Mouse (Mus musculus): ENCODE measurements around the gene Lrrn1. TPM values are rescaled to one million over a fixed set of nuclear protein-coding genes. Genes with fewer than 3 reads are reported as not detected.

Gene Lrrn1
- total RNA-seq (2021): under 1 TPM; 0.34 to 0.36 TPM

GRCm38 (mm10) chr6:107528877-107529864 lies at the start of gene Lrrn1:
TSS of gene Lrrn1 (plus strand) at chr6:107529768.
- no peak for DNase-seq (ENCODE audit: low spot score)
- intact Hi-C loops (cut with DNase I): no loop called here

- intact Hi-C loops (cut with DNase I): no loop called here
- DNase-seq (ENCODE audit: low spot score): no peak
Measured at GRCm38 (mm10) chr6:107494491-107494890, 35.1 kb upstream of the Lrrn1 start.

GRCm38 (mm10) chr6:107495830-107496229 lies 33.7 kb upstream of the Lrrn1 start:
- intact Hi-C loops (cut with DNase I): no loop called here
- DNase-seq (ENCODE audit: low spot score): no peak

GRCm38 (mm10) chr6:107513716-107514115 lies 15.9 kb upstream of the Lrrn1 start:
- DNase-seq (ENCODE audit: low spot score): no peak
- intact Hi-C loops (cut with DNase I): no loop called here

- DNase-seq (ENCODE audit: low spot score): no peak
- intact Hi-C loops (cut with DNase I): no loop called here
Measured at GRCm38 (mm10) chr6:107523953-107524352, 5.6 kb upstream of the Lrrn1 start.

- intact Hi-C loops (cut with DNase I): no loop called here
- no peak for DNase-seq (ENCODE audit: low spot score)
Measured at GRCm38 (mm10) chr6:107529911-107530431, 403 bp downstream of the Lrrn1 start.

- DNase-seq (ENCODE audit: low spot score): no peak
- intact Hi-C loops (cut with DNase I): no loop called here
Measured at GRCm38 (mm10) chr6:107530621-107531285, 1.2 kb downstream of the Lrrn1 start.

- intact Hi-C loops (cut with DNase I): no loop called here
- DNase-seq (ENCODE audit: low spot score): no peak
Measured at GRCm38 (mm10) chr6:107531526-107532080, 2.0 kb downstream of the Lrrn1 start.

- intact Hi-C loops (cut with DNase I): no loop called here
- no peak for DNase-seq (ENCODE audit: low spot score)
Measured at GRCm38 (mm10) chr6:107534533-107534932, 5.0 kb downstream of the Lrrn1 start.

GRCm38 (mm10) chr6:107536631-107537030 lies 7.1 kb downstream of the Lrrn1 start:
- intact Hi-C loops (cut with DNase I): no loop called here
- DNase-seq (ENCODE audit: low spot score): no peak

- intact Hi-C loops (cut with DNase I): no loop called here
- DNase-seq (ENCODE audit: low spot score): no peak
Measured at GRCm38 (mm10) chr6:107541222-107541621, 11.7 kb downstream of the Lrrn1 start.

GRCm38 (mm10) chr6:107541918-107542317 lies 12.3 kb downstream of the Lrrn1 start:
- intact Hi-C loops (cut with DNase I): no loop called here
- DNase-seq (ENCODE audit: low spot score): no peak

GRCm38 (mm10) chr6:107546272-107546671 lies 16.7 kb downstream of the Lrrn1 start:
- intact Hi-C loops (cut with DNase I): no loop called here
- DNase-seq (ENCODE audit: low spot score): no peak

- intact Hi-C loops (cut with DNase I): no loop called here
Measured at GRCm38 (mm10) chr6:107552511-107552910, 22.9 kb downstream of the Lrrn1 start.

GRCm38 (mm10) chr6:107555364-107555763 lies 25.8 kb downstream of the Lrrn1 start:
- intact Hi-C loops (cut with DNase I): no loop called here
- DNase-seq (ENCODE audit: low spot score): no peak

More at GRCm38 (mm10) chr6:107552511-107552910, 22.9 kb downstream of the Lrrn1 start:
- DNase-seq (ENCODE audit: low spot score): no peak

GRCm38 (mm10) chr6:107556996-107557395 lies 27.4 kb downstream of the Lrrn1 start:
- intact Hi-C loops (cut with DNase I): no loop called here
- no peak for DNase-seq (ENCODE audit: low spot score)

- intact Hi-C loops (cut with DNase I): no loop called here
- DNase-seq (ENCODE audit: low spot score): no peak
Measured at GRCm38 (mm10) chr6:107557806-107558205, 28.2 kb downstream of the Lrrn1 start.

- no peak for DNase-seq (ENCODE audit: low spot score)
- intact Hi-C loops (cut with DNase I): no loop called here
Measured at GRCm38 (mm10) chr6:107562255-107562654, 32.7 kb downstream of the Lrrn1 start.

GRCm38 (mm10) chr6:107566944-107567634 lies 37.5 kb downstream of the Lrrn1 start:
- intact Hi-C loops (cut with DNase I): no loop called here
- no peak for DNase-seq (ENCODE audit: low spot score)

- no peak for DNase-seq (ENCODE audit: low spot score)
- intact Hi-C loops (cut with DNase I): no loop called here
Measured at GRCm38 (mm10) chr6:107574561-107574960, 45.0 kb downstream of the Lrrn1 start.

All from heart, postnatal 25 days (tissue).